Mouse (Mus musculus): ENCODE measurements around the gene Rfc5. TPM values are rescaled to one million over a fixed set of nuclear protein-coding genes. Genes with fewer than 3 reads are reported as not detected.

The Rfc5 gene
- polyA plus RNA-seq (2014; fragmentation: Illumina TruSeq; extraction: RNeasy Lipid Tissue Mini Kit (QIAGEN cat#74804); ENCODE audit: low read depth, low replicate concordance) = 4.1 TPM

DNA sequence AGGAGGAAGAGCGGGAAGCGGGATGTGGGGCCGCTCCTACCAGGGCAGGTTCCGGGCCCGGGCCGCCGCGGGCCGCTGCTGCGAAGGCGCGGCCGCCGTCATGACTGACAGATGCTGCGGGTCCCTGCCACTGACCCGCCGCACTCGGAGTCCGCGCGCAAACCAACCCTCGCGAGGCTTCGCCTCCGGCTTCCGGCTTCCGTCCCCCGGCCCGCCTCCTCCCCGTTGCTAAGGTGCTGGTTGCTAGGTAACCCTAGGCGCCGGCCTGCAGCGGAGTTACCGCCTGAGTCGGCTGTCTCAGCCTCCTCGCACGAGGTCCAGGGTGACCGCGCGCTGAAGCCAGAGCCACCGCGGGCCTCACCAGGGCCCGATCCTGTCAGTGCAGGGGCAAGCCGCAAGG is at the start of gene Rfc5:
Rfc5 (minus strand) TSS at position 171 of the 400 bp plus-strand sequence.

DNA sequence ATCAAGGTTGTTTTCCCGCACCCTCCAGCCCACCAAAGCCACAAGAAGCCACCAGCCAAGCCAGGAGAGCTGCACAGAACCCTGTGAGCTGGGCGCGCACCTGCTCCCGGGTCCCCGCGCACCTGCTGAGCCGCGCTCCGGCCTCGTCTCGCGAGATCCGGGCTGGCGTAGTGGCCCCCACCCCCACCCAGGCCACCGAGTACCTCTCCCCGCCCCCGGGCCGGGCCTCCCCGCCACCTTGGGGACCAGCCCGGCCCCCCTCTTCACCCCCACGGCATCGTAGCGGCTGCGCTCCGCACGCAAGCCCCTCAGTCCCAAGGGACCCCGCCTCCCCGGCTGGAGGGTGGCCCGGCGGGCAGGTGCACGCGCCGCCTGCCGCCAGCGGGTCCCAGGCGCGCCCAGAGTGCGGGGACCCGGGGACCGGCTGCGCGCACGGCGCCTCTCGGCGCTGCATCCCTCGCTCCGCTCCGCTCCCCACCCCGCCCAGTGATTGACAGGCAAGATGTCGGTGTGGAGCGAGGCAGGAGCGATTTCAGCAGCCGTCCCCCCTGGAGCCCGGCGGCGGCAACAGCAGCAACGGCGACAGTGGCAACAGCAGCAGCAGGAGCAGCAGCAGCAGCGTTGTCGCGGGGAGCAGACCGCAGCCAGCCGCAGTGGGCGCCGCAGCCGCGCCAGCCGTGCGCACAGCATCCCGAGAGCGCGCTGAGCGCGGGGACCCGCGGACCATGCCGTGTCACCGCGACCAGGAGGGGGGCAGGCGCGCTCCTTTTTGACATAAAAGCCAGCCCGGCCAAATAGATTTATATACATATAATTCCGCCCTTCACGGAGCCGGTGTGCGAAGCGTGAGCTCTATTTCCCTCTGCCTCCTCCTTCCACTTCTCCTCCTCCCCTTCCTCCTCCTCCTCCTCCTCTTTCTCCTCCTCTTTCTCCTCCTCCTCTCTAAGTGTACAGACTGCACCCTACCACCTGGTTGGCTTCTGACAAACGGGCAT is 25.0 kb upstream of the Rfc5 start, which contains the start of gene Ksr2:
Ksr2 (plus strand) TSS at position 494 of the 995 bp plus-strand sequence.

DNA sequence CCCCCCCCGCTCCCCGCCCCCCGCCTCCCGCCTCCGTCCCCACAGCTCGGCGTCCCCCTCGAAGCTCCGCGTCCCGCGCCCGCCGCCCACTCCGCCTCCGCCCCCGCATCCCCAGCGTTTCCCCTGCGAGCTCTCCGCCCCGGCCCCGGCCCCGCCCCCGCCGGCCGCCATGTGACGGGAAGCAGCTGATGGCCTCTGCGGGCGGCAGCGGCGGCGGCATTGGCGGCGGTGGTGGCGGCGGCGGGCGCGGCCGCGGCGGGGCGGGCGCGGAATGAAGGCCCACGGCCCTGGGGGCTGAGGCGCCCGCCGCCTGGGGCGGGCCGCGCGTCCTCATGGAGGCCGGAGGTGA is 31.7 kb downstream of the Rfc5 start, which contains the start of gene Wsb2:
Wsb2 (plus strand) TSS at position 176 of the 349 bp plus-strand sequence.

Other genes starting within 250 kb of the Rfc5 start
- gene Pebp1, start 101.4 kb downstream of the Rfc5 start, polyA plus RNA-seq (2014; fragmentation: Illumina TruSeq; extraction: RNeasy Lipid Tissue Mini Kit (QIAGEN cat#74804); ENCODE audit: low read depth, low replicate concordance) = 370 TPM
- gene Vsig10, start 70.0 kb downstream of the Rfc5 start, polyA plus RNA-seq (2014; fragmentation: Illumina TruSeq; extraction: RNeasy Lipid Tissue Mini Kit (QIAGEN cat#74804); ENCODE audit: low read depth, low replicate concordance) = 7.1 TPM
- 95.2 TPM for gene Wsb2, start 31.7 kb downstream of the Rfc5 start, polyA plus RNA-seq (2014; fragmentation: Illumina TruSeq; extraction: RNeasy Lipid Tissue Mini Kit (QIAGEN cat#74804); ENCODE audit: low read depth, low replicate concordance)
- gene Ksr2, start 25.0 kb upstream of the Rfc5 start, polyA plus RNA-seq (2014; fragmentation: Illumina TruSeq; extraction: RNeasy Lipid Tissue Mini Kit (QIAGEN cat#74804); ENCODE audit: low read depth, low replicate concordance) = not detected